Mouse (Mus musculus) thymus, adult 2 months (tissue): ENCODE measurements around the gene Spag9. TPM values are rescaled to one million over a fixed set of nuclear protein-coding genes. Genes with fewer than 3 reads are reported as not detected.

ENCODE experiments used
- DNase-seq: peaks from one replicate; pipeline ENCODE4 v3.0.0; 2021
- H3K27ac ChIP-seq: fragments of 200-500 bp; 2 replicates; pipeline ENCODE4 v1.5.1; 2012; ENCODE audit warnings: low read length, control low read depth; ENCODE audit not compliant: control insufficient read depth, insufficient read depth
- H3K27me3 ChIP-seq: fragments of 200-500 bp; 2 replicates; pipeline ENCODE4 v1.6.1; 2012; ENCODE audit warnings: mild to moderate bottlenecking, low read length, moderate library complexity, mixed read lengths; ENCODE audit not compliant: control insufficient read depth, insufficient read depth
- H3K36me3 ChIP-seq: fragments of 200-500 bp; 2 replicates; pipeline ENCODE4 v1.6.1; 2012; ENCODE audit warnings: mild to moderate bottlenecking, low read length, moderate library complexity; ENCODE audit not compliant: control insufficient read depth, insufficient read depth
- H3K4me1 ChIP-seq: fragments of 200-500 bp; replicated peaks from 2 replicates; pipeline ENCODE4 v1.6.1; 2012; ENCODE audit warnings: low read length; ENCODE audit not compliant: control insufficient read depth, insufficient read depth
- H3K4me3 ChIP-seq: fragments of 200-500 bp; 2 replicates; pipeline ENCODE4 v1.5.1; 2012; ENCODE audit warnings: mild to moderate bottlenecking, low read length, control low read depth, moderate library complexity; ENCODE audit not compliant: control insufficient read depth, insufficient read depth
- CTCF ChIP-seq: fragments of 200-500 bp; IDR thresholded peaks from 2 replicates; pipeline ENCODE4 v1.5.1; 2012; ENCODE audit warnings: mild to moderate bottlenecking, control low read depth, low read length, moderate library complexity, borderline replicate concordance; ENCODE audit not compliant: control insufficient read depth, poor library complexity, insufficient read depth; ENCODE audit errors: extremely low read depth
- POLR2A ChIP-seq: fragments of 200-500 bp; IDR thresholded peaks from 2 replicates; pipeline ENCODE4 v1.6.1; 2012; ENCODE audit warnings: mild to moderate bottlenecking, low read length, control low read depth, moderate library complexity; ENCODE audit not compliant: control insufficient read depth, poor library complexity, insufficient read depth; ENCODE audit errors: extremely low read depth
- WGBS: fragments of 180-500 bp; shearing (Covaris S2); methylation state at CpG from one replicate; pipeline ENCODE4 v1.1.7; 2018; 5-methylcytosine and 5-hydroxymethylcytosine counted together
- polyA plus RNA-seq: library from polyadenylated mRNA; depleted of rRNA; stranded (reverse); fragments of >200 nt; gene quantifications from 2 replicates; pipeline ENCODE4 v1.2.3, GENCODE M21; 2012

The Spag9 gene
- polyA plus RNA-seq, 1 experiment = 22.0 TPM

DNA sequence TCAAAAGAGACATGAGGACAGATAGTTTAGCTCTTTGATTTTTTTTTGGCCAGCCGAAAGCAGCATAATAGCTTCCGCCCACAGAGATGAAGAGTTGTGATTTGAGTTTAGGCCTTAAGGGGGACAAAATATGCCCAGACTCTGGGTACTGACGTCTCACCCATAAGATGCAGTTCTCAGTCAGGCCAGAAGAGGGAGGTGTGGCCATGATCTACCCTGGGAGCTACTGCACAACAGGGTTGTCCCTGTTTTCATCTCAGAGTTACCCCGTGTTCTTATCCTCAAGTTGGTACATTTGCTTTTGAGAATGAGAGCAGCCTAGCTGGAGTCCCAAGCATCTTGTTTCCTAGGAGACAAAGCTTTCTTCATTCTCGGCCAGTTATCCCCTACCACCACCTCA lies 132.1 kb downstream of the Spag9 start:
- no peak for TF ChIP-seq POLR2A
- TF ChIP-seq CTCF = no peak
- Histone ChIP-seq H3K27me3 (no peaks in the 10 kb centered on the region), H3K36me3 (peaks cover 6% of the 10 kb centered on the region; the same call in 1 of the 2 replicates), H3K27ac (no peak overlapping the region), H3K4me3 (no peak overlapping the region), H3K4me1 (no peaks in the 10 kb centered on the region)
- DNase-seq = peak; percentile 85
- 47% methylated on average over 5 of the region's 5 CpGs for WGBS

DNA sequence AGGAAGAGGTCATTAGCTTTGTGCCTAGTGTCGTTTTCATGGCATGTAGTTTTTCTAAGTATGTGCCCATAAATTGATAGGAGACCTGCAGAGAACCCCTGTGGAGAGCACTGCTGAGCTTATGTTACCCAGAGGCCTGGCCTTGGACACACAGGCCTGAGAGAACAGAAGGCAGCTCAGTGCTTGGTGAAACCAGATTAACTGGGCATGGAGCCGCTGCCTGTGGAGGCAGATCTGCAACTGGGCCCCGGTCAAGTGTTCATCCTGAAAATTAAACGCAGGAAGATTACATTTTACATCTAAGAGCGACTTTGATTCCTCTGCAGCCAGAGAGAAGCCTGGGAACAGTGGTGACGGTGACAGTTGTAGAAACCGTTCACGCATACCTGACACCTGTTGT lies 132.6 kb downstream of the Spag9 start:
- H3K4me1 ChIP-seq = 0 out of 2 replicates have a peak, but pooled peaks cover 2% of the 10 kb centered on the region
- no peaks in the 10 kb centered on the region for H3K27me3 ChIP-seq
- no peak for TF ChIP-seq POLR2A
- no peak for TF ChIP-seq CTCF
- 0 out of 2 replicates have a peak, but pooled peaks cover 4% of the 10 kb centered on the region for H3K36me3 ChIP-seq
- no peak for DNase-seq
- H3K4me3 ChIP-seq = no peak overlapping the region
- no peak overlapping the region for H3K27ac ChIP-seq
- 95% methylated on average over 8 of the region's 8 CpGs for WGBS

DNA sequence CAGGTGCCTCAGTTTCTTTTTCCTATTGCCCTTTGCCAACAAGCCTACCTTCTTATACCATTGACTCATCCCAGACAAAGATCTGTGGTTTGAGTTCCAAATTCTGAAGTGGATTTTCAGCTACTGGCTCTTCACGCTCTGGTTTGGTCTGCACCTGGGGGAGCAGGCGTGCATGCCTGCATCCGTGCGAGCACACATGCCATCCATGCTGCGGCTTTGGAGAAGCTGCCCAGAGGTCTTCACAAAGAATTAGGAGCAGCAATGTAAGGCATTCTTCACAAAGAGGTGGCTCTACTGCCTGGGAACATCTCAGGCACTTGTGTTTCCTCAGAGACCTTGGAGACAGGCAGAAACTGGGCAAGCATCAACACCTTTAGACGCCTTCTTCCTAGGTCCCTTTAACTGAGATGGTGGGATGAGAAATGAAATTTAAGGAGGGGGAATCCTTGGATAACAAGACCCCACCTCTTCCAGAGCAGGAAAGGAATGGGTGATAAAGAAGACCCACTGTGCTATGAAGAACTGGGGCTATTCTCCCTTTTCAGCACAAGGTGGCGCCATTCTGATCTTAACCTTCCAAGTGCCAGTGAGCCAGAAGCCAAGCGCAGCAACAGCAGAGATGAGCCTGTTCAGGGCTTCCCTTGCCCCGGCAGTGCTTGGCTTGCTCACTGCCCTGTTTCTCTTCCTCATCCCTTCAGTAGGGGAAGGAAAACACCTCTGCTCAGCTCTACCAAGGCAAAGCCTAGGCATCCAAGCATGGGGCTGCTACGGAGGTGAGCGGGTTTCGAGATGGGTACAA lies 133.6 kb downstream of the Spag9 start:
- TF ChIP-seq CTCF (peak; percentile 62; the same call in 1 of the 2 replicates), POLR2A (no peak)
- Histone ChIP-seq H3K4me3 (no peak overlapping the region), H3K36me3 (no peaks in the 10 kb centered on the region), H3K27ac (no peak overlapping the region), H3K27me3 (no peaks in the 10 kb centered on the region), H3K4me1 (0 out of 2 replicates have a peak, but pooled peaks cover 2% of the 10 kb centered on the region)
- 71% methylated on average over 12 of the region's 12 CpGs for WGBS
- peak; percentile 42 for DNase-seq

DNA sequence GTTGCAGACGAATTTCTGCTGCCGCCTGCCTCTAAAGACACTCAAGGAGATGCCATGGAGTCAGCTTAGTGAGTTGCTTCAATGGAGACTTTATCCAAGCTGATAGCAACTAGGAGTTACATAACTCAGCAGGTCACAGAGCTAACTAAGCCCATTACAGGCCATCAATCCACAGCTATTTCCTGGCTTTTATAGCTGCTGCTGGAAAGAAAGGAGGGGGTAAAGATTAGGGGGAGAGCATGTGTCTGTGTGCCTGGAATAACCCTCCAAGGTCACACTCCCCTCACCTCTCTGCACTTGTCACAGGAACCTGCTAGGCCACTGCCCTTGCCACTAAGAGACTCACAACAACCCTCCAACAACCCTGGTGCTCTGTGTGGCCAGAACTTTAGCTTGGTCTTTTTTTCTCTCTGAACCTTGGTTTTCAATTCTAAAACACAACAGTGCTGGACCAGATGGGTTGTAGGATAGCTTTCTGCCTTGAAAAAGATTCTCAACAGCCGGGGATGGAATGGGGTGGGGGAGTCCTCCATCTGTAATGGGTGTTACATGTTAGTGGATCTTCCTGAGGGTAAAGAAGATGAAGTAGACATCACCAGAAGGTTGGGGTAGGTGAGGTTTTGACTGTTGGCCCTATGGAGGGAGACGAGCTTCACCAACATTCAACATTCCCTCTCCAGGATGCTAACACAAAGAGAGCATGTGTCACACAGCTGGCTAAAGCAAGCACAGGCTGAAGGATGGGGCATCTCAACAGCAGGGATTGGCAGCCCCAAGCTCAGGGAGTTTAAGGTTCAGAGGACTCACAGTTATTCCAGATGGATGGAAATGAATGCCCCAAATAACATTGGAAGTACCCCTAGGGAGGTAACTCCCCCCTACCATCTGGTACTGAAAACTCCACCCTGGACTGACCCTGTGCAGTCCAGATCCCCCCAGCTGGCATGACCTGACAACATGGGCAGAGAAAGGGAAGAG lies 134.5 kb downstream of the Spag9 start:
- TF ChIP-seq CTCF (no peak), POLR2A (no peak)
- DNase-seq = no peak
- 80% methylated on average over 4 of the region's 4 CpGs for WGBS
- 0 out of 2 replicates have a peak, but pooled peaks cover 2% of the 10 kb centered on the region for H3K4me1 ChIP-seq
- H3K27me3 ChIP-seq = no peaks in the 10 kb centered on the region
- H3K27ac ChIP-seq = no peak overlapping the region
- H3K4me3 ChIP-seq = no peak overlapping the region
- H3K36me3 ChIP-seq = no peaks in the 10 kb centered on the region

DNA sequence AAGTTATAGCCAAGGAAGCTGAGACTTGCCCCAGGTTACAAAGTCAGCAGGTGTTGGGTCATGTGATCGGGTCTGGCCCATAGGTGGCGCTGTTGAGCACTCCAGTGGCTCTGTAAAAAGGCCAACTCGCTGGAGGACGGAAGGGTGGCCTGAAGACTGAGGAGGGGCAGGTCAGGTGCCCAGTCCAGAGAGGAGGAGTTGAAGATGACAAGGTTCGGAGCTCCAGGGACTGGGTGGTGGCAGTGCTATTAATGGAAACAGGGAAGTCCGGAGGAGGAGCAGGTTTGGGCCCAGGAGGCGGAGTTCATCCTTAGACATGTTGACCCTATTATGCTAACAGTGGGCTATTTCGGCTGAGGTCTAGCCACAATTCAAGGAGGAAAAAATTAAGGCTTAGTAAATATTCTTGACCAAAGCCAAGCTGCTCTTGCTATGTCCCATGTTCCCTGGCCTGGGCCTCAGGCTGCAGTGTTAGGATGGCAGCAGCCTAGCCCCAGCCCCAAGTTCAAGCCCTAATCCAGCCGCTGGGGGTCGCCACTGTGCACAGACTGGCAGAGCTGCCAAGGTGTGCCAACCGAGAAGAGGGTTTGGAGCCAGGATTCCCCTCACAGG lies 137.6 kb downstream of the Spag9 start:
- peak; percentile 87 for DNase-seq
- no peaks in the 10 kb centered on the region for H3K36me3 ChIP-seq
- no peak overlapping the region for H3K27ac ChIP-seq
- H3K27me3 ChIP-seq = no peaks in the 10 kb centered on the region
- 0 out of 2 replicates have a peak, but pooled peaks cover 2% of the 10 kb centered on the region for H3K4me1 ChIP-seq
- TF ChIP-seq POLR2A (no peak), CTCF (peak; percentile 93)
- no peak overlapping the region for H3K4me3 ChIP-seq
- WGBS = 11% methylated on average over 11 of the region's 11 CpGs
